Mouse (Mus musculus) MEL (cell line): ENCODE measurements around the gene 2010109A12Rik. TPM values are rescaled to one million over a fixed set of nuclear protein-coding genes. Genes with fewer than 3 reads are reported as not detected.

ENCODE experiments used
- DNase-seq: peaks from one replicate; pipeline ENCODE4 v3.0.0; 2011; ENCODE audit warnings: low read depth, low spot score
- H3K27ac ChIP-seq: 2 replicates; pipeline ENCODE4 v1.5.1; 2012; ENCODE audit warnings: low read depth, mild to moderate bottlenecking, control low read depth, low read length, moderate library complexity; ENCODE audit not compliant: control insufficient read depth
- H3K27me3 ChIP-seq, 2 experiments: fragments of 150-350 bp in 1 of 2; sonication (generic) in 1 of 2; 2 replicates each; pipeline ENCODE4 v1.6.1; 2012; ENCODE audit warnings: low read length in 2 of 2, mild to moderate bottlenecking in 2 of 2, improper control_type of control experiment in 1 of 2, moderate library complexity in 1 of 2; ENCODE audit not compliant: insufficient read depth in 2 of 2, control insufficient read depth in 1 of 2
- H3K36me3 ChIP-seq, 2 experiments: 2 replicates each; pipeline ENCODE4 v1.6.1; 2012 to 2014; ENCODE audit warnings: low read length in 2 of 2, improper control_type of control experiment in 1 of 2, inconsistent platforms in 1 of 2, mild to moderate bottlenecking in 1 of 2; ENCODE audit not compliant: insufficient read depth in 2 of 2, control insufficient read depth in 1 of 2
- H3K4me1 ChIP-seq, 2 experiments: fragments of 150-350 bp in 1 of 2; sonication (generic) in 1 of 2; 2 replicates each; pipeline ENCODE4 v1.6.1; 2012; ENCODE audit warnings: low read length in 2 of 2, improper control_type of control experiment in 1 of 2, mild to moderate bottlenecking in 1 of 2; ENCODE audit not compliant: insufficient read depth in 2 of 2, control insufficient read depth in 1 of 2
- H3K4me3 ChIP-seq, 2 experiments: fragments of 150-350 bp in 1 of 2; sonication (generic) in 1 of 2; 2 replicates each; pipeline ENCODE4 v1.5.1; 2012; ENCODE audit warnings: low read depth in 2 of 2, low read length in 2 of 2, mild to moderate bottlenecking in 2 of 2, moderate library complexity in 2 of 2, control low read depth in 1 of 2, improper control_type of control experiment in 1 of 2; ENCODE audit not compliant: control insufficient read depth in 1 of 2, insufficient read depth in 1 of 2
- H3K79me2 ChIP-seq: 2 replicates; pipeline ENCODE4 v1.6.1; 2012; ENCODE audit warnings: mild to moderate bottlenecking, low read length, moderate library complexity; ENCODE audit not compliant: control insufficient read depth, poor library complexity, insufficient read depth
- H3K9ac ChIP-seq: 2 replicates; pipeline ENCODE4 v1.6.1; 2012; ENCODE audit warnings: low read depth, mild to moderate bottlenecking, control low read depth, low read length, moderate library complexity; ENCODE audit not compliant: control insufficient read depth, poor library complexity, severe bottlenecking
- H3K9me3 ChIP-seq: fragments of 150-350 bp; sonication (generic); replicated peaks from 2 replicates; pipeline ENCODE4 v1.6.1; 2012; ENCODE audit warnings: mild to moderate bottlenecking, low read length, improper control_type of control experiment, moderate library complexity; ENCODE audit not compliant: insufficient read depth
- BHLHE40 ChIP-seq: IDR thresholded peaks from 2 replicates; pipeline ENCODE4 v1.6.1; 2012; ENCODE audit warnings: low read depth, mild to moderate bottlenecking, inconsistent platforms, low read length, improper control_type of control experiment, borderline replicate concordance
- CHD1 ChIP-seq: IDR thresholded peaks from 2 replicates; pipeline ENCODE4 v1.6.1; 2012; ENCODE audit warnings: low read depth, mild to moderate bottlenecking, inconsistent platforms, low read length, improper control_type of control experiment
- CTCF ChIP-seq, 3 experiments: IDR thresholded peaks in 2 of 3; conservative IDR thresholded peaks in 1 of 3; 2 replicates each; pipeline ENCODE4 v1.5.1; 2011 to 2012; ENCODE audit warnings: low read length in 3 of 3, low read depth in 2 of 3, mild to moderate bottlenecking in 2 of 3, improper control_type of control experiment in 1 of 3, inconsistent platforms in 1 of 3, mixed read lengths in 1 of 3, moderate library complexity in 1 of 3; ENCODE audit not compliant: control insufficient read depth in 1 of 3, insufficient read depth in 1 of 3, poor library complexity in 1 of 3, severe bottlenecking in 1 of 3
- EP300 ChIP-seq, 2 experiments: IDR thresholded peaks; 2 replicates each; pipeline ENCODE4 v1.6.1; 2011; ENCODE audit warnings: improper control_type of control experiment in 2 of 2, low read length in 2 of 2, low read depth in 1 of 2, mild to moderate bottlenecking in 1 of 2
- ETS1 ChIP-seq: IDR thresholded peaks from 2 replicates; pipeline ENCODE4 v1.6.1; 2012; ENCODE audit warnings: low read depth, mild to moderate bottlenecking, inconsistent platforms, low read length, improper control_type of control experiment, moderate library complexity
- GABPA ChIP-seq: IDR thresholded peaks from 2 replicates; pipeline ENCODE4 v1.6.1; 2012; ENCODE audit warnings: low read depth, mild to moderate bottlenecking, inconsistent platforms, low read length, improper control_type of control experiment, moderate library complexity
- KAT2A ChIP-seq: conservative IDR thresholded peaks from 2 replicates; pipeline ENCODE4 v1.6.1; 2012; ENCODE audit warnings: low read depth, low read length, improper control_type of control experiment, inconsistent platforms
- MXI1 ChIP-seq: IDR thresholded peaks from 2 replicates; pipeline ENCODE4 v1.6.1; 2011; ENCODE audit warnings: mild to moderate bottlenecking, low read depth, low read length, improper control_type of control experiment
- MYB ChIP-seq: IDR thresholded peaks from 2 replicates; pipeline ENCODE4 v1.6.1; 2011; ENCODE audit warnings: mild to moderate bottlenecking, low read depth, low read length, improper control_type of control experiment
- NELFE ChIP-seq: IDR thresholded peaks from 2 replicates; pipeline ENCODE4 v1.6.1; 2011; ENCODE audit warnings: low read depth, low read length, improper control_type of control experiment
- POLR2A ChIP-seq, 2 experiments: IDR thresholded peaks; 2 replicates each; pipeline ENCODE4 v1.6.1; 2011 to 2012; ENCODE audit warnings: low read length in 2 of 2, mild to moderate bottlenecking in 2 of 2, control low read depth in 1 of 2, improper control_type of control experiment in 1 of 2, low read depth in 1 of 2, moderate library complexity in 1 of 2; ENCODE audit not compliant: control insufficient read depth in 1 of 2, insufficient read depth in 1 of 2, poor library complexity in 1 of 2
- POLR2AphosphoS2 ChIP-seq: IDR thresholded peaks from 2 replicates; pipeline ENCODE4 v1.6.1; 2011; ENCODE audit warnings: low read length, improper control_type of control experiment
- RCOR1 ChIP-seq: IDR thresholded peaks from 2 replicates; pipeline ENCODE4 v1.6.1; 2012; ENCODE audit warnings: low read depth, mild to moderate bottlenecking, inconsistent platforms, low read length, improper control_type of control experiment
- SIN3A ChIP-seq: IDR thresholded peaks from 2 replicates; pipeline ENCODE4 v1.6.1; 2012; ENCODE audit warnings: low read length, improper control_type of control experiment, inconsistent platforms
- TBP ChIP-seq: IDR thresholded peaks from 2 replicates; pipeline ENCODE4 v1.8.0; 2011; ENCODE audit warnings: low read depth, low read length, improper control_type of control experiment
- TCF12 ChIP-seq: IDR thresholded peaks from 2 replicates; pipeline ENCODE4 v1.6.1; 2014; ENCODE audit warnings: low read depth, mild to moderate bottlenecking, inconsistent platforms, low read length, improper control_type of control experiment, moderate library complexity
- USF2 ChIP-seq, 2 experiments: IDR thresholded peaks; 2 replicates each; pipeline ENCODE4 v1.6.1; 2011 to 2012; ENCODE audit warnings: improper control_type of control experiment in 2 of 2, low read length in 2 of 2, borderline replicate concordance in 1 of 2, inconsistent platforms in 1 of 2, low read depth in 1 of 2, mild to moderate bottlenecking in 1 of 2; ENCODE audit not compliant: insufficient read depth in 1 of 2
- ZKSCAN1 ChIP-seq: IDR thresholded peaks from 2 replicates; pipeline ENCODE4 v1.6.1; 2012; ENCODE audit warnings: low read depth, mild to moderate bottlenecking, inconsistent platforms, low read length, improper control_type of control experiment, moderate library complexity
- polyA plus RNA-seq, 2 experiments: library from polyadenylated mRNA; stranded (reverse) in 1 of 2; unstranded in 1 of 2; fragments of >175 nt in 1 of 2; fragments of >200 nt in 1 of 2; gene quantifications; 2 replicates each; pipeline versions ENCODE4 v1.2.1 to v1.2.4; 2012; ENCODE audit warnings: low replicate concordance in 2 of 2, low read depth in 1 of 2; ENCODE audit not compliant: insufficient read length in 2 of 2, insufficient read depth in 1 of 2, missing spikeins in 1 of 2
- total RNA-seq: library from RNA; depleted of rRNA; stranded (reverse); fragments of 300-350 nt; gene quantifications from 2 replicates; pipeline ENCODE4 v1.2.3, GENCODE M21; 2012

Gene 2010109A12Rik
- total and polyA plus RNA-seq, 3 experiments, result 0.21 to 0.23 TPM; not detected in 1

DNA sequence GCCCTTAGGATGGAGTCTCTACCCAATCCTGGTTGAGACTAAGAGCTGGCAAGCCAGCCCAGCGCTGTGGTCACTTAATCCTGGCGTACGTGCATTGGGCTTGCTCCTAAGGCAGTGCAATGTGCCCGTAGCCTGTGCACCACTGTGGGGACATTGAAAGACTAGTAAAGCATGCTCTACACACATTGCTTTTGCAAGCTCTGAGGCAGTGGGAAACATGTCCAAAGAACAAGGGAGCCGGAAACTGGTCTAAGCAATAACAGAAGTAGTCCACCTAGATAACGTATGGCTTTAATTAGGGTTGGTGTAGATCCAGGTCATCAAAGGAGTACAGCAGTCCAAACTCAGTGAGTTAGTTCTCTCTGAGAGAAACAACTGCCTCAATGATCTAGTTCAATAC, 37.7 kb upstream of the 2010109A12Rik start:
- TF ChIP-seq NELFE (no peak), MXI1 (no peak), GABPA (no peak)
- TF ChIP-seq, all 39 proteins: peak for 0
- no peaks in the 10 kb centered on the region for H3K27me3 ChIP-seq
- DNase-seq, result no peak

DNA sequence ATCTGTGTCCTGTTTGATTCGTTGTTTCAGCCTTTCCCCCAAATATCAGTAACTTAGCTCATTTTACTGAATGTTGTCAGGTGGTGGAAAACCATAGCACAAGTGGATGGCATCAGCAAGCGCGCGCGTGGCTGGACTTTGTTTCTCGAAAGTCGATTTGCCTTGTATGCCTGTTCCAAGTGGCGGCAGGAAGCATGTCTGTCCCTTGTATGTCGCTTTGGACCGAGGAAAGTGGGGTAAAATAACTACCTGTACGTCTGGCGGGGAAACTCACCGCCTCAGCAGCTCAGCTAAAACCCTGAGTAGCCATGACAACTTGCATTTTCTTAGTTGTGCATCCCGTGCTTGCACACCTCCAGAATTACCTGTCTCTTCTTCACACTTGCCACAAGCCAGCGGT, 34.9 kb upstream of the 2010109A12Rik start:
- no peak for TF ChIP-seq RCOR1
- TF ChIP-seq ZKSCAN1, result no peak
- no peak for TF ChIP-seq MXI1
- no peak for TF ChIP-seq POLR2A (IDR thresholded peaks at IDR 0.05; ENCODE audit: control insufficient read depth in 1 of 2, insufficient read depth in 1 of 2, low read depth in 1 of 2, low read length in 2 of 2, poor library complexity in 1 of 2)
- no peak for TF ChIP-seq CTCF (IDR thresholded peaks at IDR 0.05 in 2 of 3, conservative IDR thresholded peaks at IDR 0.05 in 1 of 3; ENCODE audit: control insufficient read depth in 1 of 3, insufficient read depth in 1 of 3, low read depth in 2 of 3, low read length in 3 of 3, poor library complexity in 1 of 3, severe bottlenecking in 1 of 3)
- TF ChIP-seq USF2 (IDR thresholded peaks at IDR 0.05; ENCODE audit: borderline replicate concordance in 1 of 2, insufficient read depth in 1 of 2, low read depth in 1 of 2, low read length in 2 of 2), result no peak
- no peak for TF ChIP-seq ETS1
- TF ChIP-seq EP300 (IDR thresholded peaks at IDR 0.05; ENCODE audit: low read depth in 1 of 2, low read length in 2 of 2), result no peak
- TF ChIP-seq MYB, result no peak
- TF ChIP-seq TBP, result no peak
- TF ChIP-seq CHD1, result no peak
- TF ChIP-seq POLR2AphosphoS2, result no peak
- TF ChIP-seq TCF12, result no peak
- TF ChIP-seq BHLHE40, result no peak
- TF ChIP-seq SIN3A, result no peak
- no peak for TF ChIP-seq KAT2A
- H3K36me3 ChIP-seq, result peaks cover 0 to 11% of the 10 kb centered on the region in 2 experiments; a peak in 2 of 4 replicates

More for the DNA sequence above, 37.7 kb upstream of the 2010109A12Rik start:
- Histone ChIP-seq H3K4me3 (no peak overlapping the region), H3K36me3 (peaks cover 0 to 15% of the 10 kb centered on the region in 2 experiments; a peak in 2 of 4 replicates), H3K27ac (no peak overlapping the region), H3K9me3 (no peaks in the 10 kb centered on the region), H3K9ac (no peak overlapping the region), H3K4me1 (no peaks in the 10 kb centered on the region), H3K79me2 (no peaks in the 10 kb centered on the region)

More for the DNA sequence above, 34.9 kb upstream of the 2010109A12Rik start:
- DNase-seq, result no peak
- no peak overlapping the region for H3K27ac ChIP-seq
- H3K9me3 ChIP-seq, result no peaks in the 10 kb centered on the region
- H3K4me3 ChIP-seq, result no peak overlapping the region
- no peaks in the 10 kb centered on the region for H3K4me1 ChIP-seq
- no peaks in the 10 kb centered on the region for H3K27me3 ChIP-seq
- H3K79me2 ChIP-seq, result no peaks in the 10 kb centered on the region
- no peak overlapping the region for H3K9ac ChIP-seq
